16 mouse cellular contexts compared by ENCODE assay signal in the genomic region with DNA sequence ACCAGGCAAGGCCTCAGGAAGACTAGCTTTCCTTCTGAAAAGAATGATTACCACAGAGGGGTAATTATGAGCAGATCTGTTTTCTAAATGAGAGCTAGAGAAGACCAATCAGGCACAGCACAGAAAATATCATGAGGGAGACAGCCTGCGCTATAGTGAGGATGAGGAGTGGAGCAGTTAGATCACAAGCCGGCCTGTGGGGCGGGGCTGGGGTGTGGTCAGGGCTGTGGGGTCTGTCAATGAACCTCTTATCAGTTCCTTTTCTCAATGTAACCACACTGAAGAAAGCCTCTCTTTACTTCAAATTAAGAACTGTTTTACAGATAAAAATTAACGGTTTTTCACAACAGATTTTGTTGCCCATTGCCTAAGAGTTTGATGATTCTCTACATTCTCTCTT.
DNase-seq lines count a peak whose midpoint lies in the region; ATAC-seq and TF ChIP-seq lines count a peak whose summit lies in the region.
"Had no signal": no experiment of that assay in that cellular context is flagged by ENCODE, and none has a peak within 500 bp of the region (broad histone marks: within the 10 kb centered on the region; RNA-seq: fewer than 3 reads in every experiment).

No protein-coding gene starts in this region.

- H3K27me3 ChIP-seq in forebrain, postnatal 0 days (ENCODE audit: insufficient read depth, low read length) = no peaks in the 10 kb centered on the region
- H3K27me3 ChIP-seq in forebrain, embryonic 14.5 days (replicated peaks; ENCODE audit: control insufficient read depth, insufficient read depth, low read length) = no peaks in the 10 kb centered on the region
- H3K27me3 ChIP-seq in liver, embryonic 11.5 days (replicated peaks; ENCODE audit: control insufficient read depth, insufficient read depth, low read length) = no peaks in the 10 kb centered on the region
- H3K27me3 ChIP-seq in hindbrain, embryonic 14.5 days (ENCODE audit: control insufficient read depth, insufficient read depth, low read length) = no peaks in the 10 kb centered on the region
- H3K27me3 ChIP-seq: neural tube, embryonic 13.5 days had no signal

- no peak for DNase-seq in forebrain, postnatal 0 days
- no peak for DNase-seq in forebrain, embryonic 14.5 days (ENCODE audit: low spot score)
- peak; percentile 46 for DNase-seq in c-Kit-negative CD71-positive TER-119-positive erythroid progenitor cells, embryonic 14.5 days (ENCODE audit: low read depth, low spot score)
- peak; percentile 70 for DNase-seq in liver, embryonic 11.5 days (ENCODE audit: low spot score)
- no peak for DNase-seq in hindbrain, embryonic 14.5 days (ENCODE audit: low spot score)
- DNase-seq in frontal cortex, postnatal 14 days (ENCODE audit: low spot score in 2 of 2) = no peak
- no peak for DNase-seq in urinary bladder, postnatal 14 days (ENCODE audit: low spot score)
- DNase-seq: adrenal gland, adult 2 months; cerebellum, adult 9-10 months; heart, adult 11 months; kidney, adult 8-10 months; lung, embryonic 14.5 days had no signal

- H3K4me2 ChIP-seq in forebrain, postnatal 0 days (ENCODE audit: low read depth) = no peak overlapping the region
- no peak overlapping the region for H3K4me2 ChIP-seq in forebrain, embryonic 14.5 days (ENCODE audit: low read length)
- peak overlapping the region; percentile 32 for H3K4me2 ChIP-seq in liver, embryonic 11.5 days
- no peak overlapping the region for H3K4me2 ChIP-seq in hindbrain, embryonic 14.5 days (replicated peaks)
- H3K4me2 ChIP-seq: lung, embryonic 14.5 days; neural tube, embryonic 13.5 days had no signal

- H3K4me1 ChIP-seq in forebrain, postnatal 0 days (ENCODE audit: insufficient read depth) = peaks cover 10% of the 10 kb centered on the region; the same call in 1 of the 2 replicates
- 0 out of 2 replicates have a peak, but pooled peaks cover 2% of the 10 kb centered on the region for H3K4me1 ChIP-seq in forebrain, embryonic 14.5 days (ENCODE audit: control insufficient read depth, insufficient read depth, low read length)
- H3K4me1 ChIP-seq in liver, embryonic 11.5 days (replicated peaks; ENCODE audit: control insufficient read depth, insufficient read depth, low read length) = peaks cover 35% of the 10 kb centered on the region
- no peaks in the 10 kb centered on the region for H3K4me1 ChIP-seq in hindbrain, embryonic 14.5 days (replicated peaks; ENCODE audit: control insufficient read depth, insufficient read depth, low read length)
- H3K4me1 ChIP-seq: embryonic facial prominence, embryonic 10.5 days; limb, embryonic 10.5 days; neural tube, embryonic 13.5 days had no signal

- no peak overlapping the region for H3K9ac ChIP-seq in forebrain, postnatal 0 days
- H3K9ac ChIP-seq in forebrain, embryonic 14.5 days (ENCODE audit: low read length) = no peak overlapping the region
- H3K9ac ChIP-seq in liver, embryonic 11.5 days (ENCODE audit: low read depth, low read length) = no peak overlapping the region
- H3K9ac ChIP-seq in hindbrain, embryonic 14.5 days = no peak overlapping the region
- H3K9ac ChIP-seq: lung, embryonic 14.5 days; neural tube, embryonic 13.5 days had no signal

- WGBS in forebrain, postnatal 0 days = 86% methylated on average over 4 of the region's 4 CpGs
- WGBS in forebrain, embryonic 14.5 days = 84% methylated on average over 4 of the region's 4 CpGs
- 39% methylated on average over 4 of the region's 4 CpGs for WGBS in liver, embryonic 11.5 days
- 84% methylated on average over 4 of the region's 4 CpGs for WGBS in hindbrain, embryonic 14.5 days

- no peak overlapping the region for H3K4me3 ChIP-seq in forebrain, postnatal 0 days (ENCODE audit: low read depth, low read length)
- no peak overlapping the region for H3K4me3 ChIP-seq in forebrain, embryonic 14.5 days (ENCODE audit: low read depth, low read length)
- H3K4me3 ChIP-seq in liver, embryonic 11.5 days (ENCODE audit: low read depth, low read length) = no peak overlapping the region
- no peak overlapping the region for H3K4me3 ChIP-seq in hindbrain, embryonic 14.5 days (replicated peaks; ENCODE audit: low read length)
- H3K4me3 ChIP-seq: embryonic facial prominence, embryonic 10.5 days; limb, embryonic 10.5 days; neural tube, embryonic 13.5 days had no signal

- no peaks in the 10 kb centered on the region for H3K36me3 ChIP-seq in forebrain, postnatal 0 days (ENCODE audit: insufficient read depth)
- H3K36me3 ChIP-seq in forebrain, embryonic 14.5 days (ENCODE audit: control insufficient read depth, insufficient read depth, low read length) = no peaks in the 10 kb centered on the region
- no peaks in the 10 kb centered on the region for H3K36me3 ChIP-seq in liver, embryonic 11.5 days (ENCODE audit: control insufficient read depth, insufficient read depth, low read length)
- H3K36me3 ChIP-seq in hindbrain, embryonic 14.5 days (replicated peaks; ENCODE audit: control insufficient read depth, insufficient read depth) = no peaks in the 10 kb centered on the region
- H3K36me3 ChIP-seq: embryonic facial prominence, embryonic 10.5 days; limb, embryonic 10.5 days; neural tube, embryonic 13.5 days had no signal

- TF ChIP-seq CTCF in forebrain, postnatal 0 days (IDR thresholded peaks at IDR 0.05; ENCODE audit: low read depth) = no peak

- ATAC-seq in forebrain, postnatal 0 days = no peak
- ATAC-seq in forebrain, embryonic 14.5 days = no peak
- ATAC-seq in liver, embryonic 11.5 days (replicated peaks; ENCODE audit: low FRiP score) = peak; percentile 98
- peak; percentile 91 for ATAC-seq in megakaryocyte progenitor cell, adult 5-6 weeks (replicated peaks; ENCODE audit: poor library complexity)
- no peak for ATAC-seq in hindbrain, embryonic 14.5 days (ENCODE audit: low FRiP score)

- peak overlapping the region; percentile 16; the same call in 1 of the 2 replicates for H3K27ac ChIP-seq in forebrain, postnatal 0 days (ENCODE audit: low read depth, low read length)
- H3K27ac ChIP-seq in forebrain, embryonic 14.5 days (ENCODE audit: low read depth, low read length) = no peak overlapping the region
- H3K27ac ChIP-seq in liver, embryonic 11.5 days (ENCODE audit: low read depth, low read length) = peak overlapping the region; percentile 73
- no peak overlapping the region for H3K27ac ChIP-seq in hindbrain, embryonic 14.5 days
- H3K27ac ChIP-seq: embryonic facial prominence, embryonic 10.5 days; limb, embryonic 10.5 days; neural tube, embryonic 13.5 days had no signal

- H3K9me3 ChIP-seq in forebrain, postnatal 0 days (ENCODE audit: low read length) = no peaks in the 10 kb centered on the region
- no peaks in the 10 kb centered on the region for H3K9me3 ChIP-seq in forebrain, embryonic 14.5 days (replicated peaks; ENCODE audit: control insufficient read depth, low read length)
- no peaks in the 10 kb centered on the region for H3K9me3 ChIP-seq in liver, embryonic 11.5 days (ENCODE audit: control insufficient read depth, low read length)
- no peaks in the 10 kb centered on the region for H3K9me3 ChIP-seq in hindbrain, embryonic 14.5 days (ENCODE audit: control insufficient read depth, low read length)
- H3K9me3 ChIP-seq: embryonic facial prominence, embryonic 10.5 days; limb, embryonic 10.5 days; neural tube, embryonic 13.5 days had no signal

Comparison
In these comparisons a context has a peak if more than half of its experiments do, and no peak if none do; other contexts are left out.
1. H3K27ac ChIP-seq: peak in forebrain, postnatal 0 days (single experiment) and liver, embryonic 11.5 days (single experiment); none in forebrain, embryonic 14.5 days (single experiment) and hindbrain, embryonic 14.5 days (single experiment).
2. ATAC-seq: peak in liver, embryonic 11.5 days (single experiment) and megakaryocyte progenitor cell, adult 5-6 weeks (single experiment); none in forebrain, postnatal 0 days (single experiment), forebrain, embryonic 14.5 days (single experiment) and hindbrain, embryonic 14.5 days (single experiment).
3. DNase-seq: peak in c-Kit-negative CD71-positive TER-119-positive erythroid progenitor cells, embryonic 14.5 days (single experiment) and liver, embryonic 11.5 days (single experiment); none in forebrain, postnatal 0 days (single experiment), forebrain, embryonic 14.5 days (single experiment), hindbrain, embryonic 14.5 days (single experiment), frontal cortex, postnatal 14 days (0 of 2) and urinary bladder, postnatal 14 days (single experiment).